Mouse (Mus musculus) limb, embryonic 13.5 days (tissue): Measurements from ENCODE around the gene Ripor2. TPM values are rescaled to one million over a fixed set of nuclear protein-coding genes. Genes with fewer than 3 reads are reported as not detected.

ENCODE experiments used
- ATAC-seq: fragments of 200-750 bp; cut with Nextera tagmentation; 2 replicates; pipeline ENCODE4 v1.8.0; 2017; ENCODE audit warnings: low read depth, moderate number of reproducible peaks, moderate TSS enrichment; ENCODE audit not compliant: low FRiP score
- H3K27ac ChIP-seq: fragments of 300-500 bp; sonication (generic); 2 replicates; pipeline ENCODE4 v1.5.1; 2015; ENCODE audit warnings: inconsistent platforms, mild to moderate bottlenecking, moderate library complexity
- H3K27me3 ChIP-seq: fragments of 300-500 bp; sonication (generic); 2 replicates; pipeline ENCODE4 v1.6.1; 2015; ENCODE audit warnings: mild to moderate bottlenecking, inconsistent platforms
- H3K36me3 ChIP-seq: fragments of 300-500 bp; sonication (generic); 2 replicates; pipeline ENCODE4 v1.6.1; 2015; ENCODE audit warnings: inconsistent platforms, mild to moderate bottlenecking, moderate library complexity
- H3K4me1 ChIP-seq: fragments of 300-500 bp; sonication (generic); 2 replicates; pipeline ENCODE4 v1.6.1; 2015; ENCODE audit warnings: inconsistent platforms
- H3K4me2 ChIP-seq: fragments of 300-500 bp; sonication (generic); replicated peaks from 2 replicates; pipeline ENCODE4 v1.6.1; 2015; ENCODE audit warnings: inconsistent platforms, mild to moderate bottlenecking, moderate library complexity
- H3K4me3 ChIP-seq: fragments of 300-500 bp; sonication (generic); 2 replicates; pipeline ENCODE4 v1.5.1; 2015; ENCODE audit warnings: moderate library complexity, mild to moderate bottlenecking, inconsistent platforms
- H3K9ac ChIP-seq: fragments of 300-500 bp; sonication (generic); 2 replicates; pipeline ENCODE4 v1.6.1; 2015; ENCODE audit warnings: mild to moderate bottlenecking, inconsistent platforms
- H3K9me3 ChIP-seq: fragments of 300-500 bp; sonication (generic); 2 replicates; pipeline ENCODE4 v1.6.1; 2016; ENCODE audit warnings: inconsistent platforms
- WGBS: fragments of 180-500 bp; shearing (Covaris S2); methylation state at CpG from one replicate; pipeline ENCODE4 v1.1.7; 2015; 5-methylcytosine and 5-hydroxymethylcytosine counted together
- polyA plus RNA-seq: library from polyadenylated mRNA; unstranded; fragments of >200 nt; fragmentation: Nextera tagmentation; extraction: Ambion mirVana; gene quantifications from 2 replicates; pipeline ENCODE4 v1.2.1, GENCODE M21; 2015

Ripor2 gene
- polyA plus RNA-seq, 1 experiment from 2014 or later, result 4.2 TPM

DNA sequence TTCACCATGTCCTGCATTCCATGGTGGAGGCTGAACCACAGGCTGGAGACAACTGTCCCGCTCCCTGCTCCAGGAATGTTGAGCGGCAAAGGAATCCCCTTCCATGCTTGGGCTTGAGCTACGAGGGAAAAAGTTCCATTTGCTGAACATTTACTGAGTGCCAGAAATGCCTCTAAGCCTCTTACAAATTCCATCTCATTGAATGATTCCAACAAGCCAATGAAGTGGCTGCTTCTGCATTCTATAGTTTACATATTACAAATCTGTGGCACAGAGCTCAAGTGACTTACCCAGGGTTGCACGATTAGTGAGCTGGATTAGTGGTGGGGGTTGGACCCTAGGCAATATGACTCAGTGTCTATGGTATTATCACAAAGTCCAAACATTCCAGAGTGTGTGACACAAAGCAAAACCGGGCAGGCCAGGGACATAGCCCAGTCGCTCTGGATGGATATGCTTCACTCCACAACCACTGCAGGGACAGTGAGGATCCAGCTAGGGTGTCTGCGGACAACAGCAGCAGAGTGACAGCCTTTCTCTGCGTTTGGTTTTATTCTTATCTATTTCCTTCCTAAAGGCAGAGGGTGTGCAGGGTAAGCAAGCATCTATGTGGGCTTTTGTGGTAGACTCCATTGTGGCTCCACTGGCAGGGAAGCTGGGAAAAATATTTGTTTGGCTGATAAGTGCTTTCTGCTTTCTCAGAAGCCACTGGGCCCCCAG, 16.6 kb upstream of the Ripor2 start:
- 57% methylated on average over 8 of the region's 8 CpGs for WGBS
- H3K36me3 ChIP-seq, result no peaks in the 10 kb centered on the region
- H3K4me3 ChIP-seq, result no peak overlapping the region
- H3K27me3 ChIP-seq, result no peaks in the 10 kb centered on the region
- peaks cover 23% of the 10 kb centered on the region for H3K4me1 ChIP-seq
- H3K9ac ChIP-seq, result no peak overlapping the region
- ATAC-seq, result peak; percentile 83
- H3K9me3 ChIP-seq, result no peaks in the 10 kb centered on the region
- peak overlapping the region; percentile 81 for H3K27ac ChIP-seq
- H3K4me2 ChIP-seq, result no peak overlapping the region

DNA sequence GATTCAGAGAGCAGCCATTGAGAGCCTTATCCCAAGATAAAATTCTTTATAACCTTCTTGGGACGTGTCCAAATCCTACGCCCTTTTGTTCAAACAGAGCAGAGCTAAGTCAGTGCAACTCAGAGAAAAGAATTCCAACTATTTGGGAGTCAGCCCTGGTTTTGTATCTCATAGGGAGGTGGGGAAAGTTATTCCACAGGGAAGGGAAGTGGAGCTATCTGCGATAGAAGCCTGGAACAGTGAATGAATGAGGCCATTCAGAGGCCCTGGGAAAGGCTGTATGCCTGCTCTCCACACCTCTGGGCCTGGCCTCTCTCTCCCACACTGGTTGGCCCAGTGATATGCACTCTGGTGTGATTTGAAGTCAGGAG, 16.1 kb upstream of the Ripor2 start:
- peak; percentile 71 for ATAC-seq
- Histone ChIP-seq H3K4me1 (peaks cover 23% of the 10 kb centered on the region), H3K4me2 (no peak overlapping the region), H3K36me3 (no peaks in the 10 kb centered on the region), H3K9me3 (no peaks in the 10 kb centered on the region), H3K27ac (peak overlapping the region; percentile 81), H3K4me3 (no peak overlapping the region), H3K9ac (no peak overlapping the region), H3K27me3 (no peaks in the 10 kb centered on the region)
- WGBS, result 26% methylated on average over 3 of the region's 3 CpGs

DNA sequence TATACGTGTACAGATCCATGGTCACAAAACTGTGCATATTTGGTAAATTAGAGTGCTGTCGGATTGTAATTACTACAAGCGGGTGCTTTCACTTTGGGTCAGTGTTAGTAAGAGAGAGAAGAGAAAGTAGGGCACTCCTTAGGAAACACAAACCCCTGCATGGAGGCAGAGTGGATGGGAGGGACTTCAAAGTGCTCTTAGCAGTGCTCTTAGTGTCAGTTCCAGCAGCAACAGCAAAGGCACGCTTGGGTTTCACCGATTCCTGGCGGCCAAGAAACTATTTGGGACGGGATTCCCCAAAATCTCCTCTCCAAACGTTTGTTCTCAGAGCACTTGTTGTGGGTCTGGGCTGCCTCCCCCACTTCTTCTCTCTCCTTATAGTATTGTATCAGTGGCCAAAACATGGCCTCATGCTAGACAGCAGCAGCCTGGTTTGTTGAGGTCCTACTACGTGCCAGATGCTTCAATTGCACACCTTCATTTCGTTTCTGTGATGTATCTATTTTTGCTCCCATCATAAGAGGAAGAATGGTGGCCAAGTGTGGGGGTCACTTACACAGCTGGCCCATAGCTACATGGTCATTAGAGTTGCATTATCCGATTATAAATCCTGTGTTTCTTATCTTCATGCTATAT, 14.7 kb upstream of the Ripor2 start:
- H3K27me3 ChIP-seq, result no peaks in the 10 kb centered on the region
- no peak overlapping the region for H3K4me3 ChIP-seq
- H3K4me1 ChIP-seq, result peaks cover 23% of the 10 kb centered on the region
- H3K27ac ChIP-seq, result no peak overlapping the region
- H3K9me3 ChIP-seq, result no peaks in the 10 kb centered on the region
- 87% methylated on average over 11 of the region's 11 CpGs for WGBS
- H3K36me3 ChIP-seq, result no peaks in the 10 kb centered on the region
- no peak overlapping the region for H3K9ac ChIP-seq
- no peak overlapping the region for H3K4me2 ChIP-seq
- no peak for ATAC-seq

DNA sequence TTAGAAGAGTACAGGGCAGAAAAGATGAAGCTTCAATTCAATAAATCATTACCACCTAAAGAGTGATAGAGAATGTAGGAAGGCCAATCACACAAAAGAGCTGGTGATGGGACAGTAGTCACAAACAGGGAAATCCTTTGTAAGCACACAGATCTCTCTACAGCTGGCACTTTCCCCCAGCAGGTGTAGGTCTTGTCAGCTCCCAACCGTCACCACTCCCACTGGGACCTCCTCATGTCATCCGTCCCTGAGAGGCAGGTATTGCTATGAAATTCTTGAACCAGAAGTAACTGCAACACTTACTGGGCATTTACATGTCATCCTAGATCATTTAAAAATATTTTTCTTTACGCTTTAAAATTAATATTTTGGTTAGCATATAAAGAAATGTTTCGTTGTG, 12.9 kb upstream of the Ripor2 start:
- H3K4me3 ChIP-seq, result no peak overlapping the region
- no peak overlapping the region for H3K27ac ChIP-seq
- no peak overlapping the region for H3K9ac ChIP-seq
- ATAC-seq, result no peak
- no peaks in the 10 kb centered on the region for H3K27me3 ChIP-seq
- H3K4me2 ChIP-seq, result no peak overlapping the region
- WGBS, result 87% methylated on average over 4 of the region's 4 CpGs
- H3K36me3 ChIP-seq, result no peaks in the 10 kb centered on the region
- peaks cover 26% of the 10 kb centered on the region for H3K4me1 ChIP-seq
- no peaks in the 10 kb centered on the region for H3K9me3 ChIP-seq

DNA sequence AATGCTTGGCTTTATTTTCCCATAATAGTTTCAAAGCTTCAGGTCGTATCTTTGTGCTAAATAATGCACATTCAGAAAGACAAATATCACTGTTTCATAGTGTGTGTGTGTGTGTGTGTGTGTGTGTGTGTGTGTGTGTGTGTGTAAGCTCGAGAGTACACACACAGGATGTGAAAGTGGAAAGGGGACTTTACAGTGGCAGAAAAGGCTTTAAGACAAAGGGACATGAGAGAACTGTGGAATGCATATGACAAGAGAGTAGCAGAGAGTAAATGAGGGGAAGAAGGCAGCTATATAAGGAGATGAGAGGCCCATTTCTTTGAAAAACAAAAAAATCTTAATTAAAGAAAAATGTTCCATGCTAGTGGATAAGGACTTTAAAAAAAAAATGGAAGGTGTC, 11.3 kb upstream of the Ripor2 start:
- H3K9me3 ChIP-seq, result no peaks in the 10 kb centered on the region
- ATAC-seq, result no peak
- no peak overlapping the region for H3K9ac ChIP-seq
- no peak overlapping the region for H3K4me3 ChIP-seq
- no peaks in the 10 kb centered on the region for H3K27me3 ChIP-seq
- H3K4me2 ChIP-seq, result no peak overlapping the region
- WGBS, result 59% methylated on average over 2 of the region's 2 CpGs
- no peak overlapping the region for H3K27ac ChIP-seq
- H3K4me1 ChIP-seq, result peaks cover 14% of the 10 kb centered on the region
- no peaks in the 10 kb centered on the region for H3K36me3 ChIP-seq

GRCm38 (mm10) chr13:24571906-24572305, 10.1 kb upstream of the Ripor2 start:
- no peaks in the 10 kb centered on the region for H3K9me3 ChIP-seq
- H3K4me1 ChIP-seq, result peaks cover 12% of the 10 kb centered on the region
- H3K4me3 ChIP-seq, result no peak overlapping the region
- H3K27ac ChIP-seq, result no peak overlapping the region
- no peaks in the 10 kb centered on the region for H3K36me3 ChIP-seq
- no peak overlapping the region for H3K9ac ChIP-seq
- H3K4me2 ChIP-seq, result no peak overlapping the region
- no peak for ATAC-seq
- no peaks in the 10 kb centered on the region for H3K27me3 ChIP-seq
- 82% methylated on average over 6 of the region's 6 CpGs for WGBS

DNA sequence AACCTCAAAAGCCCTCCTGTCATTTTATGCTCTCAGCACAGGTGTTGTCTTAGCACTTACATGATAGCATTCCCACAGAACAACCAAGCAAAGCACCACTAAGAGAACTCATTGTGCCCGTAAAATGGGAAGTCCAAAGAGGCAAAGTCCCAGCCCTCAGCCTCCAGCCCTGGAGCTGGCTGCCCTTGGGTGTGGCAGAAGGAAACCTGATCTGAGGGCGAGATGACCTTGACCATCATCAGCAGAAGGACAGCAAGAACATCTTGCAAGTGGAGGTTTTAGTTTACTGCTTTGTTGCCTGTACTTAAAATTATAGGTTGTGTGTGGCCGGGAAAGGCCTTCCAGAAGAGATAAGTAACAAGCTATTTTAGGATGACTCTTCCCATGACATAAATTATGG, 6.9 kb upstream of the Ripor2 start:
- no peak overlapping the region for H3K9ac ChIP-seq
- H3K4me3 ChIP-seq, result no peak overlapping the region
- no peak for ATAC-seq
- no peaks in the 10 kb centered on the region for H3K9me3 ChIP-seq
- WGBS, result 88% methylated on average over 3 of the region's 3 CpGs
- no peak overlapping the region for H3K27ac ChIP-seq
- H3K4me2 ChIP-seq, result no peak overlapping the region
- H3K36me3 ChIP-seq, result no peaks in the 10 kb centered on the region
- H3K27me3 ChIP-seq, result no peaks in the 10 kb centered on the region
- peaks cover 12% of the 10 kb centered on the region for H3K4me1 ChIP-seq

- 0 out of 2 replicates have a peak, but pooled peaks have one; percentile 71 for ATAC-seq
- no peaks in the 10 kb centered on the region for H3K27me3 ChIP-seq
- H3K4me3 ChIP-seq, result no peak overlapping the region
- H3K27ac ChIP-seq, result no peak overlapping the region
- peaks cover 12% of the 10 kb centered on the region for H3K4me1 ChIP-seq
- H3K36me3 ChIP-seq, result no peaks in the 10 kb centered on the region
- H3K9me3 ChIP-seq, result no peaks in the 10 kb centered on the region
- 45% methylated on average over 11 of the region's 11 CpGs for WGBS
- H3K9ac ChIP-seq, result no peak overlapping the region
- H3K4me2 ChIP-seq, result no peak overlapping the region
Measured at GRCm38 (mm10) chr13:24576338-24577119, 5.5 kb upstream of the Ripor2 start.

DNA sequence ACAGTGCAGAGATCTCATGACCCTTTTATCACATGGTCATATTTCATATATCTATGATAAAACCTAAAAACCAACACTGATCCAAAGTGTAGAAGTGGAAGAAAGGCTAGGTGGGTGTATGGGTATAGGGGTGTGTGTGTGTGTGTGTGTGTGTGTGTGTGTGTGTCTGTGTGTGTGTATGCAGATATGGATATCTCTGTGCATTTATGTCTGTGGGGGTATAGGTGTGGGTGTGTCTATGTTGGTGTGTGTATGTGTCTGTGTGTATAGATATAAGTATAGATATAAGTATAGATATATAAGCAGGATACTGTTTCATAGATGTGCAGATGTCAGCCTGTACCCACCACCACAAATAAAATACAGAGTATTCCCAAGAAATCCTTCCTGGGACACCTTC, 3.7 kb upstream of the Ripor2 start:
- Histone ChIP-seq H3K4me2 (no peak overlapping the region), H3K4me1 (peaks cover 12% of the 10 kb centered on the region), H3K27me3 (0 out of 2 replicates have a peak, but pooled peaks cover 4% of the 10 kb centered on the region), H3K27ac (no peak overlapping the region), H3K4me3 (no peak overlapping the region), H3K36me3 (no peaks in the 10 kb centered on the region), H3K9ac (no peak overlapping the region), H3K9me3 (no peaks in the 10 kb centered on the region)
- no peak for ATAC-seq

DNA sequence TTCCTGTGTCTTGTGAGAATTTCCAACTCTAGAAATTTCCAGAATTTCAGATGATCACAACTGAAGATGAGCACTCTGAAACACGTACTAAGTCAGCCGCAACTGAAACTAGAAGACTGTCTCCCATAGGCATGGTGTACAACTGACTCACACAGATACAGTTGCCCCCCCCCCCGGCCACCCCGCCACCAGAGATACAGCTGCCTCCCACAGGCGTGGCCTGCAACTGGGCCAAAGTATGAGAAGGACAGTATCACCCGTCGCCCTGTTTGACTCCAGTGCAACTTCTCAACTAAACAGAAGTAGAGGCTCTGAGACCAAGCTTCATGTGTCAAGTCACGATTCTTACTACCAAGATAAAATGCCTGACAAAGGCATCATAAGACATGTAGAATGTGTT, 1.2 kb upstream of the Ripor2 start:
- Histone ChIP-seq H3K4me2 (no peak overlapping the region), H3K4me1 (peaks cover 8% of the 10 kb centered on the region), H3K27ac (no peak overlapping the region), H3K4me3 (no peak overlapping the region), H3K27me3 (0 out of 2 replicates have a peak, but pooled peaks cover 4% of the 10 kb centered on the region), H3K9ac (no peak overlapping the region), H3K9me3 (no peaks in the 10 kb centered on the region), H3K36me3 (no peaks in the 10 kb centered on the region)
- ATAC-seq, result no peak
- 85% methylated on average over 8 of the region's 8 CpGs for WGBS

GRCm38 (mm10) chr13:24584403-24584802, 2.4 kb downstream of the Ripor2 start:
- Histone ChIP-seq H3K9me3 (no peaks in the 10 kb centered on the region), H3K4me2 (no peak overlapping the region), H3K36me3 (no peaks in the 10 kb centered on the region), H3K27me3 (0 out of 2 replicates have a peak, but pooled peaks cover 4% of the 10 kb centered on the region), H3K4me3 (no peak overlapping the region), H3K27ac (no peak overlapping the region), H3K9ac (no peak overlapping the region), H3K4me1 (no peaks in the 10 kb centered on the region)
- ATAC-seq, result no peak
- WGBS, result 83% methylated on average over 5 of the region's 5 CpGs

GRCm38 (mm10) chr13:24584841-24585240, 2.9 kb downstream of the Ripor2 start:
- 78% methylated on average over 6 of the region's 6 CpGs for WGBS
- no peaks in the 10 kb centered on the region for H3K4me1 ChIP-seq
- H3K4me3 ChIP-seq, result no peak overlapping the region
- H3K9ac ChIP-seq, result no peak overlapping the region
- no peak overlapping the region for H3K27ac ChIP-seq
- 0 out of 2 replicates have a peak, but pooled peaks cover 4% of the 10 kb centered on the region for H3K27me3 ChIP-seq
- no peak overlapping the region for H3K4me2 ChIP-seq
- H3K9me3 ChIP-seq, result no peaks in the 10 kb centered on the region
- no peak for ATAC-seq
- H3K36me3 ChIP-seq, result no peaks in the 10 kb centered on the region
